Mouse (Mus musculus): ENCODE results near the gene Csrp2. TPM values are rescaled to one million over a fixed set of nuclear protein-coding genes. Genes with fewer than 3 reads are reported as not detected.

Gene Csrp2
- total and polyA plus RNA-seq, 3 experiments: 4.8 to 19.6 TPM; not detected in 1

DNA sequence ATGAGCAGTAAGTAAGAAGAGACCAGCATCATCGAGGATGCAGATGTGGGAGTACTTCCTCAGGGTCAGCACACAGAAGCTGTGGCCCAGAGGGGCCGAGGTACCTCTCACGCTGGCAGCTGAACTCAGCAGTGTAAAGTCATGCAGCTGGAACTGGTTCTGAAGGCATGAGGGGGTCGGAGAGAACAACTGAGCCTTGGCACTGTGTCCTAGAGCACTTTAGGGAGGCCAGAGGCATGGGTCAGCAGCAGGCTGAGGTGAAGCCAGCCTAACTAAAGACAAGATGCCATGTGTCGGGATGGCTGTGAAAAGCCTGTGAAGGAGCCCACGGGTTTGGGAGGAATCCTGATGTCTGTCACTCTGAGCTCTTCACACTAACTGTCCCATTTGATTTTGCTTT, 51.9 kb downstream of the Csrp2 start:
- H3K79me2 ChIP-seq (ENCODE audit: control insufficient read depth, insufficient read depth, low read length, poor library complexity): no peaks in the 10 kb centered on the region
- H3K4me3 ChIP-seq (ENCODE audit: control insufficient read depth in 1 of 2, insufficient read depth in 1 of 2, low read depth in 2 of 2, low read length in 2 of 2): no peak overlapping the region
- no peaks in the 10 kb centered on the region for H3K9me3 ChIP-seq (replicated peaks; ENCODE audit: insufficient read depth, low read length)
- H3K4me1 ChIP-seq (ENCODE audit: control insufficient read depth in 1 of 2, insufficient read depth in 2 of 2, low read length in 2 of 2): no peaks in the 10 kb centered on the region
- H3K9ac ChIP-seq (ENCODE audit: control insufficient read depth, low read depth, low read length, poor library complexity, severe bottlenecking): no peak overlapping the region
- H3K27ac ChIP-seq (ENCODE audit: control insufficient read depth, low read depth, low read length): no peak overlapping the region
- H3K27me3 ChIP-seq (ENCODE audit: control insufficient read depth in 1 of 2, insufficient read depth in 2 of 2, low read length in 2 of 2): no peaks in the 10 kb centered on the region
- peaks cover 0 to 30% of the 10 kb centered on the region in 2 experiments; a peak in 2 of 4 replicates for H3K36me3 ChIP-seq (ENCODE audit: control insufficient read depth in 1 of 2, insufficient read depth in 2 of 2, low read length in 2 of 2)
- DNase-seq (ENCODE audit: low read depth, low spot score): no peak
- TF ChIP-seq CHD2 (IDR thresholded peaks at IDR 0.05; ENCODE audit: low read length) (no peak), MAZ (IDR thresholded peaks at IDR 0.05; ENCODE audit: low read depth, low read length) (no peak), POLR2AphosphoS5 (IDR thresholded peaks at IDR 0.05; ENCODE audit: borderline replicate concordance, low read depth, low read length) (no peak), POLR2AphosphoS2 (IDR thresholded peaks at IDR 0.05; ENCODE audit: low read length) (no peak), KAT2A (conservative IDR thresholded peaks at IDR 0.05; ENCODE audit: low read depth, low read length) (no peak), ELF1 (IDR thresholded peaks at IDR 0.05; ENCODE audit: low read depth, low read length) (no peak)

- H3K36me3 ChIP-seq (ENCODE audit: control insufficient read depth in 1 of 2, insufficient read depth in 2 of 2, low read length in 2 of 2): peaks cover 0 to 32% of the 10 kb centered on the region in 2 experiments; a peak in 2 of 4 replicates
- no peak overlapping the region for H3K4me3 ChIP-seq (ENCODE audit: control insufficient read depth in 1 of 2, insufficient read depth in 1 of 2, low read depth in 2 of 2, low read length in 2 of 2)
- TF ChIP-seq ZNF384 (IDR thresholded peaks at IDR 0.05; ENCODE audit: low read depth, low read length) (no peak), SMC3 (IDR thresholded peaks at IDR 0.05; ENCODE audit: low read depth, low read length) (no peak), POLR2AphosphoS5 (IDR thresholded peaks at IDR 0.05; ENCODE audit: borderline replicate concordance, low read depth, low read length) (no peak), MAZ (IDR thresholded peaks at IDR 0.05; ENCODE audit: low read depth, low read length) (no peak), MEF2A (IDR thresholded peaks at IDR 0.05; ENCODE audit: extremely low read depth, insufficient replicate concordance, low read depth, low read length, poor library complexity, severe bottlenecking) (no peak), TAL1 (IDR thresholded peaks at IDR 0.05; ENCODE audit: low read length) (no peak), EP300 (IDR thresholded peaks at IDR 0.05; ENCODE audit: low read depth in 1 of 2, low read length in 2 of 2) (no peak)
- no peaks in the 10 kb centered on the region for H3K27me3 ChIP-seq (ENCODE audit: control insufficient read depth in 1 of 2, insufficient read depth in 2 of 2, low read length in 2 of 2)
- H3K9me3 ChIP-seq (replicated peaks; ENCODE audit: insufficient read depth, low read length): no peaks in the 10 kb centered on the region
- H3K9ac ChIP-seq (ENCODE audit: control insufficient read depth, low read depth, low read length, poor library complexity, severe bottlenecking): no peak overlapping the region
- H3K79me2 ChIP-seq (ENCODE audit: control insufficient read depth, insufficient read depth, low read length, poor library complexity): no peaks in the 10 kb centered on the region
- no peaks in the 10 kb centered on the region for H3K4me1 ChIP-seq (ENCODE audit: control insufficient read depth in 1 of 2, insufficient read depth in 2 of 2, low read length in 2 of 2)
- DNase-seq (ENCODE audit: low read depth, low spot score): no peak
- H3K27ac ChIP-seq (ENCODE audit: control insufficient read depth, low read depth, low read length): no peak overlapping the region
These were observed 52.4 kb downstream of the Csrp2 start for GRCm38 (mm10) chr10:110971998-110972397.

DNA sequence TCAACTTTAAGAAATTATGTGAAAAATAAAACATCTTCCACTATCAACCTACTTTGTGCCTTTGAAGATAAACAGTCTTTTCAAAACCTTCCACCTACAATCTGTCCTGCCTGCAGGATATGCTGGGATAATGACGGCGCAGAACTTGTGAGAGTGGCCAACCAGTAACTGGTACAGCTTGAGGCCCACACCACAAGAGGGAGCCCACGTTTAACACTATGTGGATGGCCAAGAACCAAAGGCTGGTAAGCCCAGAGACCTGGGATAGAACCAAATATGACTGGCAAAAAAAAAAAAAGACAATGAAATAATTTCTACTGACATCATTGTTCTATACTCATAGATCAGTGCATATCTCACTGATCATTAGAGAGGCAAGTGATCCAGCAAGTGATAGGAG, 54.9 kb downstream of the Csrp2 start:
- Histone ChIP-seq H3K79me2 (ENCODE audit: control insufficient read depth, insufficient read depth, low read length, poor library complexity) (no peaks in the 10 kb centered on the region), H3K4me1 (ENCODE audit: control insufficient read depth in 1 of 2, insufficient read depth in 2 of 2, low read length in 2 of 2) (no peaks in the 10 kb centered on the region), H3K9ac (ENCODE audit: control insufficient read depth, low read depth, low read length, poor library complexity, severe bottlenecking) (no peak overlapping the region), H3K9me3 (replicated peaks; ENCODE audit: insufficient read depth, low read length) (no peaks in the 10 kb centered on the region), H3K36me3 (ENCODE audit: control insufficient read depth in 1 of 2, insufficient read depth in 2 of 2, low read length in 2 of 2) (peaks cover 0 to 31% of the 10 kb centered on the region in 2 experiments; a peak in 2 of 4 replicates), H3K4me3 (ENCODE audit: control insufficient read depth in 1 of 2, insufficient read depth in 1 of 2, low read depth in 2 of 2, low read length in 2 of 2) (no peak overlapping the region), H3K27me3 (ENCODE audit: control insufficient read depth in 1 of 2, insufficient read depth in 2 of 2, low read length in 2 of 2) (no peaks in the 10 kb centered on the region), H3K27ac (ENCODE audit: control insufficient read depth, low read depth, low read length) (no peak overlapping the region)
- DNase-seq (ENCODE audit: low read depth, low spot score): peak; percentile 42
- TF ChIP-seq SMC3 (IDR thresholded peaks at IDR 0.05; ENCODE audit: low read depth, low read length) (peak; percentile 47), JUND (IDR thresholded peaks at IDR 0.05; ENCODE audit: low read depth, low read length) (no peak), TAL1 (IDR thresholded peaks at IDR 0.05; ENCODE audit: low read length) (no peak), RAD21 (IDR thresholded peaks at IDR 0.05; ENCODE audit: low read depth, low read length) (peak; percentile 56), CTCF (IDR thresholded peaks at IDR 0.05 in 2 of 3, conservative IDR thresholded peaks at IDR 0.05 in 1 of 3; ENCODE audit: control insufficient read depth in 1 of 3, insufficient read depth in 1 of 3, low read depth in 2 of 3, low read length in 3 of 3, poor library complexity in 1 of 3, severe bottlenecking in 1 of 3) (peak in 2 of 3 experiments; percentile 42 to 57; a peak in 5 of 6 replicates), USF2 (IDR thresholded peaks at IDR 0.05; ENCODE audit: borderline replicate concordance in 1 of 2, insufficient read depth in 1 of 2, low read depth in 1 of 2, low read length in 2 of 2) (no peak), ZC3H11A (IDR thresholded peaks at IDR 0.05; ENCODE audit: low read depth, low read length) (peak; percentile 17; the same call in 1 of the 2 replicates), MAZ (IDR thresholded peaks at IDR 0.05; ENCODE audit: low read depth, low read length) (no peak)
